Mouse (Mus musculus) neural tube, embryonic 12.5 days (tissue): Measurements from ENCODE around the gene Tmem209. TPM values are rescaled to one million over a fixed set of nuclear protein-coding genes. Genes with fewer than 3 reads are reported as not detected.
A peak's percentile ranks its signal among the peaks of the same experiment; 100 is the strongest.

Source experiments
- ATAC-seq: fragments of 200-750 bp; cut with Nextera tagmentation; 2 replicates; pipeline ENCODE4 v1.8.0; 2017; ENCODE audit warnings: low read depth, mild to moderate bottlenecking, moderate TSS enrichment, moderate library complexity; ENCODE audit not compliant: low FRiP score
- H3K27ac ChIP-seq: fragments of 300-500 bp; sonication (generic); 2 replicates; pipeline ENCODE4 v1.5.1; 2016
- H3K27me3 ChIP-seq: fragments of 300-500 bp; sonication (generic); replicated peaks from 2 replicates; pipeline ENCODE4 v1.6.1; 2016; ENCODE audit warnings: mild to moderate bottlenecking
- H3K36me3 ChIP-seq: fragments of 300-500 bp; sonication (generic); 2 replicates; pipeline ENCODE4 v1.6.1; 2016; ENCODE audit warnings: mild to moderate bottlenecking
- H3K4me1 ChIP-seq: fragments of 300-500 bp; sonication (generic); 2 replicates; pipeline ENCODE4 v1.6.1; 2016
- H3K4me2 ChIP-seq: fragments of 300-500 bp; sonication (generic); replicated peaks from 2 replicates; pipeline ENCODE4 v1.6.1; 2016; ENCODE audit warnings: mild to moderate bottlenecking
- H3K4me3 ChIP-seq: fragments of 300-500 bp; sonication (generic); 2 replicates; pipeline ENCODE4 v1.5.1; 2016
- H3K9ac ChIP-seq: fragments of 300-500 bp; sonication (generic); 2 replicates; pipeline ENCODE4 v1.6.1; 2016; ENCODE audit warnings: mild to moderate bottlenecking
- H3K9me3 ChIP-seq: fragments of 300-500 bp; sonication (generic); 2 replicates; pipeline ENCODE4 v1.6.1; 2016; ENCODE audit warnings: mild to moderate bottlenecking
- WGBS: fragments of 180-500 bp; shearing (Covaris S2); methylation state at CpG from one replicate; pipeline ENCODE4 v1.1.7; 2016; 5-methylcytosine and 5-hydroxymethylcytosine counted together
- polyA plus RNA-seq: library from polyadenylated mRNA; unstranded; fragments of >200 nt; fragmentation: Nextera tagmentation; extraction: Ambion mirVana; gene quantifications from 2 replicates; pipeline ENCODE4 v1.2.1, GENCODE M21; 2016

Gene Tmem209
- polyA plus RNA-seq, 1 experiment from 2014 or later: 35.9 TPM

DNA sequence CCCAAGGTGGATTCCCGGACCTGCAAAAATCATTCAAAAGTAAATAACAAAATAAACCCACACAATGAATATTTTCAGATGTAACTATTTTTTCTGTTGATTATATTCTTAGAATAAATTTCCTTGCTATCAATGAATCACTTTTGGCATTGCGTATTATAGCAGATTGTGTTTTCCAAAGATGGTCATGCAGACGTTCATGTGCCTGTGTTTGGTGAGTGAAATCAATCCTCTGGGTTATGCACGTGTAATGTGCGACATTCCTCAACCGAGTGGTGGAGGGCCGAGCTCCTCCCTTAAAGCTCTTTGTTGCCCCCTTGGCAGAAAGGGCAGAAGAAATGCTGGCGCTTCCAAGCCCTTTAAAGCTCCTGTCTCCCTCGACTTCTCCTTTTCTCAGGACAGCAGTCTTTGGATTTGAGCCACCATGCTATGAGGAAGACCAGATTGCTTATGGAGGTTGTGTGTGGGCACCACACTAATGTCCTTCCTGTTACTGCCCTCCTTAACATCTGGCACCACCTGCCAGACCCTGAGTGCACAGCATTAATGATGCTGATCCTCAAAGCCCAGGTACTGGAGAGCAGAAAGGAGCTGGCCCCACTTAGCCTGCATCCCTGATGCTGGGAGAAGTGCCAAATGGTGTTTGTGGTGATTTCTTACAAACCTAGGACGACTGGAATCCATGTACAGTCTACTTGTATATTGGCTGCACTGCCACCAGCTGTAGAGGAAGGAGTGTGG is 33.4 kb downstream of the Tmem209 start:
- ATAC-seq: no peak
- Histone ChIP-seq H3K9ac (no peak overlapping the region), H3K27me3 (no peaks in the 10 kb centered on the region), H3K4me3 (no peak overlapping the region), H3K36me3 (peaks cover 23% of the 10 kb centered on the region), H3K9me3 (no peaks in the 10 kb centered on the region), H3K4me2 (no peak overlapping the region), H3K4me1 (peaks cover 4% of the 10 kb centered on the region; the same call in 1 of the 2 replicates), H3K27ac (no peak overlapping the region)
- WGBS: 80% methylated on average over 10 of the region's 10 CpGs

DNA sequence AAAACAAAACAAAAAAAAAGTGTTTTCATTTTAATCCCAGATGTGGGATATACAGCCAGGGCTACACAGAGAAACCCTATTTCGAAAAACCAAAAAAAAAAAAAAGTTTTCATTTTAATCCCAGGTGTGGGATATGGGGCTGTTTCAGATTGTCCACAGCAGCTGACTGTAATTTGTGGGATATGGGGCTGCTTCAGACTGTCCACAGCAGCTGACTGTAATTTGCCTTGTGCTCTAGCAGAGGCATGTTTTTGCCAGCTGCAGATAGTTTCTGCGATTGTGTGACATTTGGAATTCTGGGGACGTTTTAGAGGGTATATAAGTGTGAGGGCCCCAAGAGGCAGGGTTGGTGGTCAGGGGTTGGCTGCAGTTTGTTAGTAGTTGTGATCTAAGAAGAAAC is 37.9 kb downstream of the Tmem209 start:
- no peak overlapping the region for H3K9ac ChIP-seq
- H3K27ac ChIP-seq: no peak overlapping the region
- WGBS: 83% methylated on average over 3 of the region's 3 CpGs
- H3K9me3 ChIP-seq: no peaks in the 10 kb centered on the region
- no peaks in the 10 kb centered on the region for H3K27me3 ChIP-seq
- H3K4me3 ChIP-seq: no peak overlapping the region
- H3K36me3 ChIP-seq: no peaks in the 10 kb centered on the region
- H3K4me2 ChIP-seq: no peak overlapping the region
- H3K4me1 ChIP-seq: peaks cover 22% of the 10 kb centered on the region
- no peak for ATAC-seq

DNA sequence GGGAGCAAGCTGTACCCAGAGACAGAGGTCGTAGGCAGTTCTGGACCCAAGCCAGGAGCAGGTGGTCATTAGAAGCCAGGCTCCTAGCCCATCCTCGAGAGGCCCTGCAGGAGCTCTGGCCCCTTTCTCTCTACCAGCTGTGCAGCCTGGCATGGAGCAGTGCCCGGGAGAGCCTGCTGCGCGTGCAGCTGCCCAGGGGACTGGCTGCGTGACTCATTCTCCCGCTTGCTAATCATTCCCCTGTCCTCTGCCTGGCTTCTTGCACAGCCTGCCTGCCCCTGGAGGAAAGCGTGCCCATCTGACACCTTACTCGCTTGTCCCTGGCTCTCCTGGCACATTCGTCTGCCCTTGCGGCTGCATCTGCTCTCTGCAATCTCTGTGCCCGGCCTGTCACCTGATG is 40.2 kb downstream of the Tmem209 start:
- WGBS: 68% methylated on average over 12 of the region's 12 CpGs
- Histone ChIP-seq H3K4me2 (no peak overlapping the region), H3K4me1 (peaks cover 23% of the 10 kb centered on the region), H3K27ac (no peak overlapping the region), H3K36me3 (no peaks in the 10 kb centered on the region), H3K27me3 (no peaks in the 10 kb centered on the region), H3K4me3 (no peak overlapping the region), H3K9ac (no peak overlapping the region), H3K9me3 (no peaks in the 10 kb centered on the region)
- peak; percentile 61 for ATAC-seq

DNA sequence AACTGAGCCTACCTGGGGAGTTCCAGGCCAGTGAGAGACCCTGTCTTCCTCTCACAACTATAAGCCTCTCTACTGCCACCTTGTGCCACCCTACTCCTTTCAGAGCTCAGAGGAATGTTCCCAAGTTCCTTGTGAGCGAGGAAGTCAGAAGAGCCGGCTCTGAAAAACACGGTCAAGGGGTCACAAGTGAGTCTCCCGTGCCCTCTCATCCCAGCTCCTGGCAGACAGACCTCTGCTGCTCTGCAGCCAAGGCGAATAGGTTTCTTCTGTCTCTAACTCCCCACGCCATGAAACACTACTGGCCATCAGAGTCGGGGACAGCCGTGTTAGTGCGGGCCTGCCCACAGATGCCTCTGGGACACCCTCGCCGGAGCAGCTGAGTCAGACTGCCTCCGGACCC is 40.9 kb downstream of the Tmem209 start:
- Histone ChIP-seq H3K4me3 (no peak overlapping the region), H3K4me1 (peaks cover 23% of the 10 kb centered on the region), H3K27ac (no peak overlapping the region), H3K36me3 (no peaks in the 10 kb centered on the region), H3K4me2 (no peak overlapping the region), H3K27me3 (no peaks in the 10 kb centered on the region), H3K9me3 (no peaks in the 10 kb centered on the region), H3K9ac (no peak overlapping the region)
- no peak for ATAC-seq
- 60% methylated on average over 12 of the region's 12 CpGs for WGBS

DNA sequence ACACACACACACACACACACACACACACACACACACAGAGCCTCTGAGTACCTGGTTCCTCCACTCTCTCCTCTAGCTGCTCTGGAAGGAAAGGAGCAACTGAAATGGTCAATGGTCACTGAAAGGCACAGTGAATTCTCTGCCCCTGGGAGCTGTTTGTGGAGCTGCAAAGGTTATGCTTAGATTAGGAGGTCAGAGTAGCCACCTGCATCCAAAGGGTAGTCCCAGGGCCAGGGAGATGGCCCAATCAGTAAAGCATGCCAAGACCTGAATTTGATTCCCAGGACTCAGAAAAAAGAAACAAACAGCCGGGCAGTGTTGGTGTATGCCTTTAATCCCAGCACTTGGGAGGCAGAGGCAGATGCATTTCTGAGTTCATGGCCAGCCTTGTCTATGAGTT is 41.5 kb downstream of the Tmem209 start:
- 80% methylated on average over 1 of the region's 1 CpGs for WGBS
- Histone ChIP-seq H3K4me2 (no peak overlapping the region), H3K27me3 (no peaks in the 10 kb centered on the region), H3K4me3 (no peak overlapping the region), H3K36me3 (no peaks in the 10 kb centered on the region), H3K9ac (no peak overlapping the region), H3K4me1 (peaks cover 23% of the 10 kb centered on the region), H3K9me3 (no peaks in the 10 kb centered on the region), H3K27ac (0 out of 2 replicates have a peak overlapping the region, but pooled peaks have one; percentile 29)
- ATAC-seq: no peak

DNA sequence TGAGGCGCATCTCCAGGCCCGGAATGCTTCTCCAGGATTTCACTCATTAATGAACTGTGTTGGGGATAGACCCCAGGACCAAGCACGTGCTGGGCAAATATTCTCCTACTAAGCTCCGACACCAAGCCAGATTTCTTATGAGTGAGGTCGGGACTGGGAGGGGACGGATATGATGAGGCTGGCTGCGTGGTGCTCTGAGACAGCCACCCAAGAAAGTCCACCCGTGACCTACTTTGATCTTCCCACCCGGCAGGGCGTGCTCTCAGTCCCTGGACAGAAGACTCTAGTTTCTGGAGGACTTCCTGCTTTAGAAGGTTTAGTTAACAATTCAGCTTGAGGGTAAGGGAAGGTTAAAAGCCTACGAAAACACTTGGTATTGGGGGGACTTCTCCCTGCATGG is 44.0 kb downstream of the Tmem209 start:
- Histone ChIP-seq H3K4me2 (no peak overlapping the region), H3K9me3 (no peaks in the 10 kb centered on the region), H3K27ac (no peak overlapping the region), H3K9ac (no peak overlapping the region), H3K4me1 (peaks cover 39% of the 10 kb centered on the region), H3K27me3 (no peaks in the 10 kb centered on the region), H3K4me3 (no peak overlapping the region), H3K36me3 (no peaks in the 10 kb centered on the region)
- ATAC-seq: no peak
- WGBS: 90% methylated on average over 11 of the region's 11 CpGs

DNA sequence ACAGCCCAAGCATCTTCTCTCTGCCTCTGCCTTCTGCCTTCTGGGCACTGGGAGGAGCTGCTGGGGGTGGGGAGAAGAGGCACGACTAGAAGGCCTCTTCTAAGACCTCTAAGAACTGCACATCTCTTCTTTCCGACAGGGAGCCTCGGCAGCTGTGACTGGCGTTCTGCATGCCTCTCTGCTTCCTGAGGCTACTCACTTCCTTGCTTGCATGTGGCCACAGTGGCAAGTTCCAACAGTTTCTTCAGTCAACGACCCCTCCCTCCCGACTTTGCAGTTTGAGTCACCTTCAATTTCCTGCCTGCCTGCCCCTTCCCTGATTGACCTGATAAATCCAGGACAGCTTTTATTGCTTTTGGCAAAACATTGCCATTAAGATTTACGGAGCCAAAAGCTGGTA is 46.8 kb downstream of the Tmem209 start:
- H3K4me1 ChIP-seq: peaks cover 42% of the 10 kb centered on the region
- ATAC-seq: no peak
- H3K4me2 ChIP-seq: no peak overlapping the region
- no peaks in the 10 kb centered on the region for H3K9me3 ChIP-seq
- H3K27me3 ChIP-seq: no peaks in the 10 kb centered on the region
- 34% methylated on average over 7 of the region's 7 CpGs for WGBS
- H3K9ac ChIP-seq: no peak overlapping the region
- H3K36me3 ChIP-seq: no peaks in the 10 kb centered on the region
- H3K27ac ChIP-seq: no peak overlapping the region
- no peak overlapping the region for H3K4me3 ChIP-seq

DNA sequence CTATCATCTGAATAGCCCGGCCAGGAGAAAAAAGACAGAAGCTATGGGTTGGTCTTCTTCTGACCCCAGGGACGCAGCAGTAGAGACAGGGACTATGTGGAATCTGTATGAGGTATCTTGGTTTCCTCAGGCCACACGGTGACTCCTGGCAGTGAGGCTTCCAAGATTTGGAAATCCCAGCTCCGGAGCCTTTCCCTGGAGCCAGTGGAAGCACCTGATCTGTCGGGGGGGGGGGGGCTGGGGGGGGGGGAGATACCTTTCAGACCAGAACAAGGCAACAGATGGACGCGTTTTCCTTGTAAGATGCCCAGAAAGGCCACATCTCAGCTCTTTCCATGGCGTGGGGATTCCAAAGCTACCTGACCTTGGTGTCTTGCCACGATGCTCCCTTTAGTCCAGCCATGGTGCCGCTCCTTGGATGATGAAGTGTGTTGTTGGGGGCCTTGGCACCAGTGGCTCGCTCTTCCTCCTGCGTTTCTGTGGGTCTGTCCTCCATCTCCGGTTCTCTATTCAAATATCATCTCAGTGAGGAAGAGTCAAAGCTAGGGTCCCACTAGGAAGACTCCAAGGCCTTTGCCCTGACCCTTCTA is 47.7 kb downstream of the Tmem209 start:
- peaks cover 33% of the 10 kb centered on the region for H3K4me1 ChIP-seq
- H3K4me2 ChIP-seq: no peak overlapping the region
- ATAC-seq: no peak
- H3K9ac ChIP-seq: no peak overlapping the region
- no peak overlapping the region for H3K27ac ChIP-seq
- no peaks in the 10 kb centered on the region for H3K27me3 ChIP-seq
- WGBS: 87% methylated on average over 13 of the region's 13 CpGs
- no peak overlapping the region for H3K4me3 ChIP-seq
- no peaks in the 10 kb centered on the region for H3K36me3 ChIP-seq
- H3K9me3 ChIP-seq: no peaks in the 10 kb centered on the region

DNA sequence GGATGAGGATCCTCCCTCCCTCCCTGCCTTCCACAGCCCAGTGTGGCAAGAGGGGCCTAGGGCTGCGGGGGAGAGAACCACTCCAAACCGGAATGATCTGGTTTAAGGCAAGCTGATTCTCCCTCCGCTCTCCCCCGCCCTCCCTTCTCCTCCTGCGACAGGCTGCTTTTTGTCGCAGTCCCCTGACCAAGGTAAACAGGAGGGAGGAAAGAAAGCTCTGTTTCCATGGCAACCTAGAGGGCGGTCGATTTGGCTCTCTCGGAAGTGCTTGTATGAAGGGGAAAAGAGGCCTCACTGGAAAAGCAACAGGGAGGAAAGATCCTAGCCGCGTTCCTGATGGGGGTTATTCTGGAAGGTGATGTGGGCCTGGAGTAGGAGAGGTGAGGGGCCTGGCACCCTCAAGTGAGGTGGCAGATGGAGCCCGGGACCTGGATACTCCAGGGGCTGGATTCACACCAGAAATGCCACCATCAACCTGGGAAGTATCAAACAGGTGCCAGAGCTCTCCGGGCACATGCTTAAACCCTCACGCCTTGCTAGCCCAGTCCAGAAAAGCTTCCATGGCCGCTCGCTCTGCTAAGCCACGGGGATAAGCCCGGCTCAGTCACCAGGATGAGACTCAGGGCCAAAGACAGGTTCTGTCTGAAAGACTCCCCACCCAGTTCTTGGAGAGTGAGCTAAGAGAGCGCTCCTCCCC is 48.7 kb downstream of the Tmem209 start:
- Histone ChIP-seq H3K27ac (peak overlapping the region; percentile 79), H3K9ac (peak overlapping the region; percentile 64; the same call in 1 of the 2 replicates), H3K27me3 (no peaks in the 10 kb centered on the region), H3K36me3 (no peaks in the 10 kb centered on the region), H3K9me3 (0 out of 2 replicates have a peak, but pooled peaks cover 2% of the 10 kb centered on the region), H3K4me3 (no peak overlapping the region), H3K4me1 (peaks cover 30% of the 10 kb centered on the region), H3K4me2 (peak overlapping the region; percentile 70)
- WGBS: 19% methylated on average over 19 of the region's 19 CpGs
- ATAC-seq: peak; percentile 91

DNA sequence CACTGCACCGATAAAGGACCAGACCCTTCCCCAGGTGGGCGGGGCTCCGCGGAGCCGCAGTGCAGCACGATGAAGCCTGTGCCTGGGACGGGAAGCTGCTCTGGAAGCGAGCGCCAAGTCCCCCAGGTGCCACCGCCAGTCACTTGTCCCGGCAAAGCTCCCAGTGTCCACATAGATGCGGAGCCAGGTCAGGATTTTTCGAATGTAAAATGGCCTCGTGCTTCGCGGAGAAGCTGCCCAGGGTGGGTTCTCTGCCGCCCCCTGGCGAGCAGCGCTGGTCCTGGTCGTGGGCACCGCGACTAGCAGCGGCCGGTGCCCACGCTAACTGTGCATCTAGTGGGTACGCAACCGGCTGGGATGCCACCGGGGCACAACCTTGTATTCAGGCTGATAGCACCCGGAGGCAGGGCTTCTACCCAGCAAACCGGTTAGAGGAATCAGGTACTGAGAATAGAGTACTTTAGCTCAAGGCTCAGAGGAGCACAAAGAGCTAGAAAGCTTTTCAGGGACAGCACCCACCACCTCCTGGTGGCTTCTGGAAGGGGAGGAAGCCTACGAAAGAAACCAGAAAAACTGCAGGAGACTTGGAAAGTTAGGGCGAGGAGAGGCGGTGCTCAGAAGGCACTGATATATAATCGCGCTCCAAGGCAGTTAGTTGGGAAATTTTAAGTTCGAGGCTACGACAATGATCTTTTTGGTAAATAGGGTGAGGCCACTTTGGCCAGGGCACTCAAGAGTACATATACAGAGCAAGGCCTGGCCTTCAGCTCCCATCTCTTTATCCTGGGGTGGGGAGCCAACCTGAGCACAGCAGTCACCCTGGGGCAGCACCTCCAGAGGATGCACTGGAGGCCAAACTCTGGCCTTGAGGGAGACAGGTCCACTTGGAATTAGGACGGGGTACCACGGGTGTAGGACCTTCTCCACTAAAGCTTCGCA is 49.5 kb downstream of the Tmem209 start:
- peak overlapping the region; percentile 70 for H3K4me2 ChIP-seq
- peak overlapping the region; percentile 79 for H3K27ac ChIP-seq
- ATAC-seq: peak; percentile 46
- peaks cover 8% of the 10 kb centered on the region for H3K36me3 ChIP-seq
- peak overlapping the region; percentile 64 for H3K9ac ChIP-seq
- H3K9me3 ChIP-seq: 0 out of 2 replicates have a peak, but pooled peaks cover 2% of the 10 kb centered on the region
- H3K4me1 ChIP-seq: peaks cover 30% of the 10 kb centered on the region
- 5% methylated on average over 40 of the region's 40 CpGs for WGBS
- H3K4me3 ChIP-seq: peak overlapping the region; percentile 43
- no peaks in the 10 kb centered on the region for H3K27me3 ChIP-seq

DNA sequence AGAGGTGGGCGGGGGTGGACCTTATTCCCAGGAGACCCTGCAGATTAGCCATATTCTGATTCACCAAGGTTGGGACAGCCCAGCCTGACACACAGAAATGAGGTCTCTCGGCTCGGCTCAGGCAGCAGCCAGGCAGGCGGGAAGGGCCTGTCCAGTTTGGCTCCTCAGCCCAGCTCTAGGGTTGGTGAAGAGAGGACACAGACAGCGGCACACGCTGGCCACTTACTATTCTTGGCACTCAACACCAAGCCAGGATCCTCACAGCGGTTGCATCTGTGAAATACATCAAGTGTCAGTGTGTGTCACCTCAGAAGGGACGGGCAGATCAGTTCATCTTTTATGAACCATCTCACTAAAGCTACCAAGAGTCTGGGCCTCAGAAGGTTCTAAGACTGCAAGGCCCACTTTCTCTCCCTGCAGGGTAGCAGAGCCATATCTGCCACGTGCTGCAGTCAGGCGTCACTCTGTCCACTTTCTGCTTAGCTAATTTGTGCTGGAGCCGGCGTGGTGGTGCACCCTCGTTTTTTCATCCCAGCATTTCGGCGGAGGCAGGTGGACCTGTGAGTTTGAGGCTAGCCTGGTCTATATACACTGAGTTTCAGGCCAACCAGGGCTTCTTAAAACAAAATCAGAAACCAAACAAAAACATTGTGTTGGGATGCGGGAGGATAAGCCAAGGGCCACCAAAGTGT is 50.4 kb downstream of the Tmem209 start:
- peak overlapping the region; percentile 64 for H3K9ac ChIP-seq
- H3K4me3 ChIP-seq: peak overlapping the region; percentile 43; the same call in 1 of the 2 replicates
- peak overlapping the region; percentile 70 for H3K4me2 ChIP-seq
- 0 out of 2 replicates have a peak, but pooled peaks cover 2% of the 10 kb centered on the region for H3K9me3 ChIP-seq
- 72% methylated on average over 16 of the region's 16 CpGs for WGBS
- no peak for ATAC-seq
- no peaks in the 10 kb centered on the region for H3K27me3 ChIP-seq
- peaks cover 14% of the 10 kb centered on the region for H3K36me3 ChIP-seq
- H3K4me1 ChIP-seq: peaks cover 30% of the 10 kb centered on the region
- no peak overlapping the region for H3K27ac ChIP-seq
